Mouse (Mus musculus) heart, adult 2 months (tissue): Measurements from ENCODE around the gene Mepce. TPM values are rescaled to one million over a fixed set of nuclear protein-coding genes. Genes with fewer than 3 reads are reported as not detected.
A peak's percentile ranks its signal among the peaks of the same experiment; 100 is the strongest.

Experiments used
- DNase-seq, 2 experiments: peaks; one replicate each; pipeline ENCODE4 v3.0.0; 2021
- H3K27ac ChIP-seq: fragments of 200-600 bp; 2 replicates; pipeline ENCODE4 v1.8.1; 2022
- H3K27me3 ChIP-seq: fragments of 200-500 bp; 2 replicates; pipeline ENCODE4 v1.6.1; 2012; ENCODE audit warnings: mild to moderate bottlenecking, low read length, inconsistent platforms, mixed read lengths; ENCODE audit not compliant: control insufficient read depth, insufficient read depth
- H3K36me3 ChIP-seq: fragments of 200-500 bp; 2 replicates; pipeline ENCODE4 v1.6.1; 2012; ENCODE audit warnings: low read length, inconsistent platforms; ENCODE audit not compliant: control insufficient read depth, insufficient read depth
- H3K4me1 ChIP-seq: fragments of 200-500 bp; 2 replicates; pipeline ENCODE4 v1.6.1; 2011; ENCODE audit warnings: low read length; ENCODE audit not compliant: control insufficient read depth, insufficient read depth
- H3K4me3 ChIP-seq: fragments of 200-600 bp; 2 replicates; pipeline ENCODE4 v1.8.1; 2022
- H3K79me2 ChIP-seq: fragments of 200-500 bp; replicated peaks from 2 replicates; pipeline ENCODE4 v1.6.1; 2012; ENCODE audit warnings: mild to moderate bottlenecking, inconsistent platforms, low read length, moderate library complexity, mixed read lengths; ENCODE audit not compliant: control insufficient read depth, insufficient read depth
- H3K9ac ChIP-seq: fragments of 200-500 bp; 2 replicates; pipeline ENCODE4 v1.6.1; 2012; ENCODE audit warnings: low read depth, mild to moderate bottlenecking, control low read depth, inconsistent platforms, low read length, mixed read lengths
- CTCF ChIP-seq: fragments of 200-600 bp; IDR thresholded peaks from 2 replicates; pipeline ENCODE4 v1.8.1; 2022; ENCODE audit warnings: antibody characterized with exemption, mild to moderate bottlenecking, moderate library complexity
- EP300 ChIP-seq: fragments of 200-500 bp; IDR thresholded peaks from 2 replicates; pipeline ENCODE4 v1.6.1; 2011; ENCODE audit warnings: low read depth, low read length, control low read depth; ENCODE audit not compliant: insufficient read depth
- POLR2A ChIP-seq: fragments of 200-500 bp; IDR thresholded peaks from 2 replicates; pipeline ENCODE4 v1.6.1; 2011; ENCODE audit warnings: mild to moderate bottlenecking, low read depth, low read length, control low read depth; ENCODE audit not compliant: insufficient read depth
- WGBS: fragments of 180-500 bp; shearing (Covaris S2); methylation state at CpG from one replicate; pipeline ENCODE4 v1.1.7; 2018; 5-methylcytosine and 5-hydroxymethylcytosine counted together
- intact Hi-C: fragments of 180-260 bp; cut with DNase I; formaldehyde crosslinking; loops from one replicate; pipeline ENCODE4 v1.15.1; 2025
- polyA plus RNA-seq: library from polyadenylated mRNA; depleted of rRNA; stranded (reverse); fragments of >200 nt; gene quantifications from 2 replicates; pipeline ENCODE4 v1.2.3, GENCODE M21; 2012
- total RNA-seq, 2 experiments: library from RNA; stranded (reverse); gene quantifications; 2 replicates each; pipeline ENCODE4 v1.2.3; 2021

The Mepce gene
- total and polyA plus RNA-seq, 3 experiments, result 21.3 to 26.0 (median 24.1) TPM

DNA sequence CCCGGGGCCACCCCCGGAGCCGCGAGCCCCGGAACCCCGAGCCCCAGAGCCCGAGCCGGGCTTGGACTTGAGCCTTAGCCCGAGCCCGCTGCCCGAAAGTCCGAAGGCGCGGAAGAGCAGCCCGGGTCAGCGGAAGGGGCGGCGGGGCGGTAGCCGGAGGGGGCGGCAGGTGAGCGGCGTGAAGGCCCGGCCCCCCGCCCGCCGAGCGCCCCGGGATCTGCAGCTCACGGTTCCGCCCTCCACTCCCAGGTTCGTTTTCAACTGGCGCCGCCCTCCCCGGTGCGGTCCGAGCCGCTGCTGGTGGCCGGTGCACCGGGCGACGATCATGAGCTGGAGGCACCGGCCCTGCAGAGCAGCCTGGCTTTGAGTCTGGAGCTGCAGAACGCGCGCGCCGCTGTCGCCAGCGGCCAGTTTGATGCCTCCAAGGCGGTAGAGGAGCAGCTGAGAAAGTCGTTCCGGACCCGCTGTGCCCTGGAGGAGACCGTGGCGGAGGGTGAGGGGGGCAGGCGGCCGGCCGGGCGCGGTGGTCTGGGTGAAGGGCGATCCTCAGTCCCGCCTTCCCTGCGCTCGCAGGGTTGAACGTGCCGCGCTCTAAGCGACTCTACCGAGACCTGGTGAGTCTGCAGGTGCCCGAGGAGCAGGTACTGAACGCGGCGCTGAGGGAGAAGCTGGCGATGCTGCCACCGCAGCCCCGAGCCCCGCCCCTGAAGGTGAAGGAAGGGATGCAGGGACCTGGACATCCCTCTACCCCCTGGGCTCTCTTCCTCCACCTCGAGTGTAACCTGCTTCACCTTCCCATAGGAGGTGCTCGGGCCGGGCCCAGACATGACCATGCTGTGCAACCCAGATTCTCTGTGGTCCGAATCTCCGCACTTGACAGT, 8.2 kb downstream of the Mepce start:
- H3K27ac ChIP-seq, result peak overlapping the region; percentile 92
- 1% methylated on average over 82 of the region's 83 CpGs for WGBS
- H3K36me3 ChIP-seq, result peaks cover 9% of the 10 kb centered on the region
- TF ChIP-seq POLR2A (no peak), EP300 (no peak), CTCF (no peak)
- H3K9ac ChIP-seq, result peak overlapping the region; percentile 82
- H3K79me2 ChIP-seq, result peaks cover under 1% of the 10 kb centered on the region; the same call in 1 of the 2 replicates
- peaks cover 9% of the 10 kb centered on the region for H3K4me1 ChIP-seq
- H3K4me3 ChIP-seq, result peak overlapping the region; percentile 70
- no peaks in the 10 kb centered on the region for H3K27me3 ChIP-seq
- intact Hi-C loops, result no loop called here
- peak in 1 of 2 experiments; percentile 38 for DNase-seq

DNA sequence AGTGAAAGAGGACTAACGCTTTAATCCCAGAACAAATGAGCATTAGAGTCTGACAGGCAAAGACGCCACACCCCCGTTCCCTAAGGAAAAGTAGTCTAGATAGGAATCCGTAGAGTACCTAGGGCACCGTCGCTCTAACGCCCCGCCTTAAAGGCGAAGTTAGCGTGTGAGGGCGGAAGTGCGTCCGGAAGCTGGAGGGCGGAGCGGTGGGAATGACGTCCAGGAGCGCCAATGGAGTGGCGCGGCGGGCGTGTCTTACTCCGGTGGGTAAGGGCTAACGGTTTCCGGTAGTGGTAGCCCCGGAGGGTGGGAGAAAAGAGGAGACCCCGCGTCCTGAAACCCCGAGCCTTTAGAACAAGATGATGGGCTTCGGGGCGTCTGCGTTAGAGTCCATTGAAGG, 8.8 kb downstream of the Mepce start, which contains the start of gene Ppp1r35:
TSS of gene Ppp1r35 (plus strand) at position 215 of the 400 bp plus-strand sequence.
- H3K4me1 ChIP-seq, result peaks cover 3% of the 10 kb centered on the region
- 0 out of 2 replicates have a peak, but pooled peaks cover 3% of the 10 kb centered on the region for H3K36me3 ChIP-seq
- intact Hi-C loops, result no loop called here
- H3K27me3 ChIP-seq, result no peaks in the 10 kb centered on the region
- H3K27ac ChIP-seq, result peak within 1 kb of the TSS; percentile 92
- DNase-seq, result peak; percentile 97 to 99
- TF ChIP-seq CTCF (no peak), EP300 (0 out of 2 replicates have a peak, but pooled peaks have one; percentile 70), POLR2A (peak; percentile 72)
- H3K4me3 ChIP-seq, result peak within 1 kb of the TSS; percentile 70
- no peaks in the 10 kb centered on the region for H3K79me2 ChIP-seq
- peak within 1 kb of the TSS; percentile 82 for H3K9ac ChIP-seq
- under 1% methylated on average over 31 of the region's 31 CpGs for WGBS

DNA sequence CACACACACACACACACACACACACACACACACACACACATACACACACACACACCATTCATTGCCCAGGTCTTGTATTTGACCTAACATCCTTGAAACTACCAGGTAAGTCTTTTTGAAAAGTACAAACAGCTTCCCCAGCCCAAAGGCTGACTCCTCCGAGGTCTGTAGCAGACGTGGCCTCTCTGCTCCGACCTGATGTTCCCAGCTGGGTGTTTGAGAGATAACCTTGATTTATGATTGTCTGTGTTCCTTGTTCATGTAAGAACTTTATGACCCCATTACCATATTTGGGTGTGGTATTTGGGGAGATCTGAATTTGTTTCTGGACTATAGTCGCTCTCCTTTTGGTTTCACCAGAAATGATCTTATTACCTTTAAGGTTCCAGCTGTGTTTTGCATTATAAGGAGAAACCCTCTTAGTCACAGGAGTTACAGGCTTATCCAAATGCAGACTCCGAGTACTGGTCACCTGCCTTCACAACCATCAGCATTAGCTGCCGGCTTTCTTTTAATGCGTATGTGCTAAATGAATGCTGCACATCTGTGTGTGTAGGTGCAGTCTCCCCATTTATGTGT, 10.1 kb downstream of the Mepce start:
- no peak for DNase-seq
- Histone ChIP-seq H3K79me2 (no peaks in the 10 kb centered on the region), H3K4me1 (peaks cover 1% of the 10 kb centered on the region; the same call in 1 of the 2 replicates), H3K36me3 (no peaks in the 10 kb centered on the region), H3K9ac (no peak overlapping the region), H3K4me3 (no peak overlapping the region), H3K27ac (no peak overlapping the region), H3K27me3 (no peaks in the 10 kb centered on the region)
- 79% methylated on average over 7 of the region's 7 CpGs for WGBS
- TF ChIP-seq CTCF (no peak), EP300 (no peak), POLR2A (no peak)
- intact Hi-C loops, result no loop called here

DNA sequence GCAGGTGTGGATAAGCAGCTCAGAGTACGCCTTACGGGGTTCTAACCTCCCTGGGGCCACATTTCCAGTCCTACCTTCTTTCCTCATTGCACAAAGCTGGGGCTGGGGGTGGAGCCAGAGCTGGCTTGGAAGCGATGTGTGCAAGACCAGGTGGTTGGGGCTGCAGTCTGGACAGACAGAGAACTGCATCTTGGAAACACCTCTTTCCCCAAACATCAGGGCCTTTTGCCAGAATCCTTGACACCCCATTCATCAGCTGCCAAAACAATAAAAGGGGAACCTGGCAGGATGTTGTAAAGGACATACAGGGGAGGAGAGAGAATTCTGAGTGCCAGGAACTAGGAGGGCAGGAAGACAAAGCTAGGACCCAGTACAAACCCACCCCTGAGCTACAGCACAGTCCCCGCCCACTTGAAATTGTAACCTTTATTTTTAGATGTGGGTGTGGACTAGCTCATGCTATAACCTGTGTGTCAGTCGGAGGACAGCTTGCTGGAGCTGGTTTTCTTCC, 11.0 kb downstream of the Mepce start:
- intact Hi-C loops, result no loop called here

DNA sequence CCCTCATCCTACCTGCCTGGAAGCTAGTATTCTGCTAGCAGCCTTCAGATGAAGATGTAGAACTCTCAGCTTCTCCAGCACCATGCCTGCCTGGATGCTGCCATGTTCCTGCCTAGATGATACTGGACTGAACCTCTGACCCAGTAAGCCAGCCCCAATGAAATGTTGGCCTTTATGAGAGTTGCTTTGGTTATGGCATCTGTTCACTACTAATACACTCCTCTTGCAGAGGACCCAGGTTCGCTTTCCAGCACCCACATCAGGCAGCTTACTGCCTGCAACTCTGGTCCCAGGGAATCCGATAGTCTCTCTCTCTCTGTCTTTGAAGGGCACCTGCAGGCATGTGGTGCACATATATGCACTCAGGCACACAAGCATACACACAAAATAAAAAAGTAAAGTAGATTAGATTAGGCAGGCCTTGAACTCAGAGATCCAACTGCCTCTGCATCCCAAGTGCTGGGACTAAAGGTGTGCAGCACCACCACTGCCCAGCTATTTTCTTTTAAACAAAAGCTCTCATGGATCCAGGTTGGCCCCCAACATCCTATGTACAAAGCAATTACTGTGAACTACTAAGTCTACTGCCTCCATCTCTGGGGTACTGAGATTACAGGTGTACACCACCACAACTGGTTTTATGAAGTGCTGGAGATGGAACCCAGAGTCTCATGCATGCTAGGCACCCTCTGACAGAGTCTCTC, 11.7 kb downstream of the Mepce start:
- no peaks in the 10 kb centered on the region for H3K79me2 ChIP-seq
- intact Hi-C loops, result no loop called here
- H3K9ac ChIP-seq, result no peak overlapping the region
- H3K4me3 ChIP-seq, result no peak overlapping the region
- no peaks in the 10 kb centered on the region for H3K27me3 ChIP-seq
- no peak for DNase-seq
- WGBS, result 96% methylated on average over 2 of the region's 2 CpGs
- H3K27ac ChIP-seq, result no peak overlapping the region
- TF ChIP-seq POLR2A, result no peak
- H3K4me1 ChIP-seq, result peaks cover 1% of the 10 kb centered on the region; the same call in 1 of the 2 replicates
- no peaks in the 10 kb centered on the region for H3K36me3 ChIP-seq

More for the DNA sequence above, 11.0 kb downstream of the Mepce start:
- H3K79me2 ChIP-seq, result no peaks in the 10 kb centered on the region
- WGBS, result 28% methylated on average over 5 of the region's 5 CpGs
- H3K4me3 ChIP-seq, result no peak overlapping the region
- no peak for DNase-seq
- H3K27me3 ChIP-seq, result no peaks in the 10 kb centered on the region
- H3K4me1 ChIP-seq, result peaks cover 1% of the 10 kb centered on the region; the same call in 1 of the 2 replicates
- H3K36me3 ChIP-seq, result no peaks in the 10 kb centered on the region
- H3K9ac ChIP-seq, result no peak overlapping the region
- H3K27ac ChIP-seq, result no peak overlapping the region
- TF ChIP-seq CTCF (0 out of 2 replicates have a peak, but pooled peaks have one; percentile 2), EP300 (no peak), POLR2A (no peak)
